Mouse (Mus musculus) limb, embryonic 10.5 days (tissue): ENCODE data around the gene Usp39. TPM values are rescaled to one million over a fixed set of nuclear protein-coding genes. Genes with fewer than 3 reads are reported as not detected.
A peak's percentile ranks its signal among the peaks of the same experiment; 100 is the strongest.

Experiments
- DNase-seq: peaks from one replicate; pipeline ENCODE4 v3.0.0-alpha.2; 2017; ENCODE audit warnings: low spot score
- H3K27ac ChIP-seq: fragments of 300-500 bp; sonication (generic); 2 replicates; pipeline ENCODE4 v1.5.1; 2016; ENCODE audit warnings: mild to moderate bottlenecking
- H3K27me3 ChIP-seq: fragments of 300-500 bp; sonication (generic); 2 replicates; pipeline ENCODE4 v1.6.1; 2016; ENCODE audit warnings: low read depth, mild to moderate bottlenecking; ENCODE audit not compliant: poor library complexity, severe bottlenecking
- H3K36me3 ChIP-seq: fragments of 300-500 bp; sonication (generic); 2 replicates; pipeline ENCODE4 v1.6.1; 2016; ENCODE audit warnings: mild to moderate bottlenecking, moderate library complexity
- H3K4me1 ChIP-seq: fragments of 300-500 bp; sonication (generic); 2 replicates; pipeline ENCODE4 v1.6.1; 2016
- H3K4me3 ChIP-seq: fragments of 300-500 bp; sonication (generic); 2 replicates; pipeline ENCODE4 v1.5.1; 2016; ENCODE audit warnings: mild to moderate bottlenecking, moderate library complexity
- H3K9me3 ChIP-seq: fragments of 300-500 bp; sonication (generic); replicated peaks from 2 replicates; pipeline ENCODE4 v1.6.1; 2016; ENCODE audit warnings: mild to moderate bottlenecking
- WGBS: fragments of 180-500 bp; shearing (Covaris S2); methylation state at CpG from one replicate; pipeline ENCODE4 v1.1.7; 2016; 5-methylcytosine and 5-hydroxymethylcytosine counted together
- polyA plus RNA-seq: library from polyadenylated mRNA; unstranded; fragments of >200 nt; fragmentation: Nextera tagmentation; extraction: Ambion mirVana; gene quantifications from 2 replicates; pipeline ENCODE4 v1.2.1, GENCODE M21; 2016

Usp39 gene
- polyA plus RNA-seq, 1 experiment from 2014 or later, result 78.1 TPM

- WGBS, result 87% methylated on average over 6 of the region's 6 CpGs
- no peaks in the 10 kb centered on the region for H3K9me3 ChIP-seq
- H3K36me3 ChIP-seq, result peaks cover 17% of the 10 kb centered on the region
- no peak overlapping the region for H3K4me3 ChIP-seq
- H3K27ac ChIP-seq, result no peak overlapping the region
- peaks cover 18% of the 10 kb centered on the region for H3K4me1 ChIP-seq
- peaks cover 17% of the 10 kb centered on the region for H3K27me3 ChIP-seq
- no peak for DNase-seq
Observed at GRCm38 (mm10) chr6:72382494-72382893, 37.5 kb upstream of the Usp39 start.

DNA sequence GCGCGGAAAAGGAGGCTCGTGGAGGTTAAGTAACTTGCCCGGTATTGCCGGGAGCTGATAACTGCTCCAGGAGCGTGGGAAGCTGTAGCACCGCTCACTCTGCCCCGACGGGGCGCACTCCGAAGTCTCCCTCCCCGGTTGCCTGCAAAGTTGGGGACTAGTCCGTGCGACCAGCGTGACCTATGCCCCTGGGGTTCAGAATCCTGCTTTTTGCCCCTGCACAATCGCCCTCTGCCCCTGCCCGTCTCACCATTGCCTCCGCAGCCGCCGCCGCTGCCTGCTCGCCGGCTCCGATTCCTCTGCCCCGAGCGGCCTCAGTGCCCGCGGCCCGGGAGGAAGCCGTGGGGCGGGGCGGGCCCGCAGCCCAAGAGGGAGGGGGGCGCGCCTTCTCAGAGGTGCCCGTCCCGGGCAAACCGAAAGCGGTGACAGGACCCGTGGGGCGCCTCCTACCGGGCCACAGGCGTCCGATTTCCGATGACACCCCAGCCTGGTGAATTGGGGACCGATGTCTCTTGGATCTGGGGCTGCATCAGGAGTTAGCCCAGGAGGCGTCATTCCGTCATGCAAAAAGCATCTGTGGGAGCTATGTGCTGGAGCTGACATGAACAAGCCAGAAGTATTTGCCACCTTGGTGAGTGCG, 35.3 kb upstream of the Usp39 start, which contains the start of gene Vamp5:
Vamp5 (minus strand) TSS at position 338 of the 640 bp plus-strand sequence.
- 1% methylated on average over 49 of the region's 49 CpGs for whole genome bisulfite sequencing
- no peaks in the 10 kb centered on the region for H3K9me3 ChIP-seq
- DNase-seq, result peak; percentile 76
- H3K4me1 ChIP-seq, result peaks cover 16% of the 10 kb centered on the region
- peak within 1 kb of the TSS; percentile 78 for H3K27ac ChIP-seq
- peak within 1 kb of the TSS; percentile 61 for H3K4me3 ChIP-seq
- peaks cover 9% of the 10 kb centered on the region for H3K36me3 ChIP-seq
- peaks cover 17% of the 10 kb centered on the region for H3K27me3 ChIP-seq

GRCm38 (mm10) chr6:72379377-72380130, 34.6 kb upstream of the Usp39 start:
- WGBS, result 37% methylated on average over 7 of the region's 7 CpGs
- no peak for DNase-seq
- Histone ChIP-seq H3K4me1 (peaks cover 16% of the 10 kb centered on the region), H3K4me3 (peak overlapping the region; percentile 61), H3K9me3 (no peaks in the 10 kb centered on the region), H3K36me3 (peaks cover 2% of the 10 kb centered on the region; the same call in 1 of the 2 replicates), H3K27me3 (peaks cover 17% of the 10 kb centered on the region), H3K27ac (peak overlapping the region; percentile 78)

GRCm38 (mm10) chr6:72378510-72379234, 33.7 kb upstream of the Usp39 start:
- Histone ChIP-seq H3K4me3 (0 out of 2 replicates have a peak overlapping the region, but pooled peaks have one; percentile 61), H3K4me1 (peaks cover 16% of the 10 kb centered on the region), H3K27ac (no peak overlapping the region), H3K27me3 (peaks cover 17% of the 10 kb centered on the region), H3K9me3 (no peaks in the 10 kb centered on the region), H3K36me3 (no peaks in the 10 kb centered on the region)
- 86% methylated on average over 8 of the region's 8 CpGs for WGBS
- DNase-seq, result no peak

- no peak for DNase-seq
- Histone ChIP-seq H3K4me1 (peaks cover 26% of the 10 kb centered on the region), H3K4me3 (no peak overlapping the region), H3K36me3 (no peaks in the 10 kb centered on the region), H3K9me3 (no peaks in the 10 kb centered on the region), H3K27me3 (peaks cover 14% of the 10 kb centered on the region), H3K27ac (no peak overlapping the region)
- WGBS, result 87% methylated on average over 15 of the region's 15 CpGs
Observed at GRCm38 (mm10) chr6:72374820-72375563, 30.0 kb upstream of the Usp39 start.

DNA sequence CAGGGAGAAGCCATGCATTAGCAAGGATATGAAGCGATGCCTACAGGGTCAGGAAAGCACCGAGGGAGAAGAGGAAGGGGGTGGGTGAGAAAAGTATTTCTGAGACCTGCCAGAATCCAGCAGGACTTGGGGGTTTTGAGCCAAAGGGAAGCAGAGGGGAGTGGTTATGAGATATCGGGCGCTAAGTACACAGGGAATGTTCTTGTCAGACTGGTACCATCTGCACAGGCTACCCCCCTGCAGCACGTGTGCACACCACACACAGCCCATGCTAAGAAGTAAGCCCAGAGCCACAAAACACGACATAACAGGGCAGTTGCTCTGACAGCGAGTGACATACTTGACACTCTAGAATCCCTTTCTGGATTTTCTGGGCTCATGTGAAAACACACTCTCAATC, 29.2 kb upstream of the Usp39 start:
- Histone ChIP-seq H3K27ac (no peak overlapping the region), H3K9me3 (no peaks in the 10 kb centered on the region)

DNA sequence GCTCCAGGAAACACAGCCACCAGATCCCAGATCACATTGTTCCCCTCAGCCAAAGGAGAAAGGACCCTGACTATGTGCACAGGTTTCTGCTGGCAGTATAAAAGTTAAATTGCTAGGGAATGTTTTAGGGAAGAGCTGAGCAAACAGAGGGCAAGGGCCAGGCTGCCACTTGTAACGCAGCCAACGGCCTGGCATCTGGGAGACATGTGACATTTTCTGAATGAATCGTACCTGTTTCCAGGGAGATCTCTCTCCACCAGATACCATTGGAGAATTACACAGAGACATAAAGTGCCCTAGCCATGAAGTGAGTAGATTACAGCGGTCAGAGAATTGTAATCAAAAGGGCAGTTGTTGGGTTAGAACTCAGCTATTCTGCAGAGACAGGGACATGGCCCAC, 28.2 kb upstream of the Usp39 start:
- H3K4me3 ChIP-seq, result no peak overlapping the region
- no peak for DNase-seq
- no peaks in the 10 kb centered on the region for H3K36me3 ChIP-seq
- no peak overlapping the region; the same call in 1 of the 2 replicates for H3K27ac ChIP-seq
- no peaks in the 10 kb centered on the region for H3K27me3 ChIP-seq
- H3K4me1 ChIP-seq, result peaks cover 16% of the 10 kb centered on the region; the same call in 1 of the 2 replicates
- H3K9me3 ChIP-seq, result no peaks in the 10 kb centered on the region
- 91% methylated on average over 4 of the region's 4 CpGs for WGBS

More for the DNA sequence above, 29.2 kb upstream of the Usp39 start:
- 77% methylated on average over 7 of the region's 7 CpGs for WGBS
- DNase-seq, result no peak
- peaks cover 19% of the 10 kb centered on the region; the same call in 1 of the 2 replicates for H3K4me1 ChIP-seq
- peaks cover 6% of the 10 kb centered on the region for H3K27me3 ChIP-seq
- no peak overlapping the region for H3K4me3 ChIP-seq
- H3K36me3 ChIP-seq, result no peaks in the 10 kb centered on the region

- Histone ChIP-seq H3K27me3 (no peaks in the 10 kb centered on the region), H3K36me3 (no peaks in the 10 kb centered on the region), H3K4me1 (peaks cover 16% of the 10 kb centered on the region; the same call in 1 of the 2 replicates), H3K27ac (0 out of 2 replicates have a peak overlapping the region, but pooled peaks have one; percentile 37), H3K9me3 (no peaks in the 10 kb centered on the region), H3K4me3 (no peak overlapping the region)
- 35% methylated on average over 1 of the region's 1 CpGs for WGBS
- no peak for DNase-seq
Observed at GRCm38 (mm10) chr6:72371571-72371970, 26.6 kb upstream of the Usp39 start.

- Histone ChIP-seq H3K4me1 (peaks cover 16% of the 10 kb centered on the region; the same call in 1 of the 2 replicates), H3K9me3 (no peaks in the 10 kb centered on the region), H3K36me3 (no peaks in the 10 kb centered on the region), H3K27me3 (no peaks in the 10 kb centered on the region), H3K4me3 (no peak overlapping the region), H3K27ac (0 out of 2 replicates have a peak overlapping the region, but pooled peaks have one; percentile 37)
- DNase-seq, result no peak
- 55% methylated on average over 5 of the region's 5 CpGs for WGBS
Observed at GRCm38 (mm10) chr6:72371147-72371546, 26.2 kb upstream of the Usp39 start.

- peaks cover 16% of the 10 kb centered on the region; the same call in 1 of the 2 replicates for H3K4me1 ChIP-seq
- H3K36me3 ChIP-seq, result no peaks in the 10 kb centered on the region
- 85% methylated on average over 12 of the region's 12 CpGs for WGBS
- no peaks in the 10 kb centered on the region for H3K9me3 ChIP-seq
- H3K27me3 ChIP-seq, result no peaks in the 10 kb centered on the region
- no peak for DNase-seq
- H3K27ac ChIP-seq, result no peak overlapping the region
- no peak overlapping the region for H3K4me3 ChIP-seq
Observed at GRCm38 (mm10) chr6:72370091-72370490, 25.1 kb upstream of the Usp39 start.

- WGBS, result 82% methylated on average over 4 of the region's 4 CpGs
- Histone ChIP-seq H3K9me3 (no peaks in the 10 kb centered on the region), H3K27ac (no peak overlapping the region)
Observed at GRCm38 (mm10) chr6:72369557-72369956, 24.6 kb upstream of the Usp39 start.

GRCm38 (mm10) chr6:72367460-72367974, 22.5 kb upstream of the Usp39 start:
- H3K4me3 ChIP-seq, result no peak overlapping the region
- H3K27ac ChIP-seq, result no peak overlapping the region
- 77% methylated on average over 4 of the region's 4 CpGs for WGBS
- no peak for DNase-seq
- H3K27me3 ChIP-seq, result no peaks in the 10 kb centered on the region
- H3K4me1 ChIP-seq, result peaks cover 16% of the 10 kb centered on the region; the same call in 1 of the 2 replicates
- H3K36me3 ChIP-seq, result no peaks in the 10 kb centered on the region
- H3K9me3 ChIP-seq, result no peaks in the 10 kb centered on the region

More at GRCm38 (mm10) chr6:72369557-72369956, 24.6 kb upstream of the Usp39 start:
- Histone ChIP-seq H3K4me3 (no peak overlapping the region), H3K4me1 (peaks cover 16% of the 10 kb centered on the region; the same call in 1 of the 2 replicates), H3K27me3 (no peaks in the 10 kb centered on the region), H3K36me3 (no peaks in the 10 kb centered on the region)
- no peak for DNase-seq
